Mouse (Mus musculus) ES-Bruce4 (cell line): ENCODE data around the gene Ewsr1.

Source experiments
- CTCF ChIP-seq: IDR thresholded peaks from one replicate; pipeline ENCODE4 v1.8.1; 2011; ENCODE audit warnings: low read depth, low read length
- EP300 ChIP-seq: IDR thresholded peaks from 2 replicates; pipeline ENCODE4 v1.6.1; 2011; ENCODE audit warnings: low read depth, low read length; ENCODE audit not compliant: insufficient read depth
- POLR2A ChIP-seq: IDR thresholded peaks from one replicate; pipeline ENCODE4 v1.8.1; 2011; ENCODE audit warnings: low read length; ENCODE audit not compliant: insufficient read depth

DNA sequence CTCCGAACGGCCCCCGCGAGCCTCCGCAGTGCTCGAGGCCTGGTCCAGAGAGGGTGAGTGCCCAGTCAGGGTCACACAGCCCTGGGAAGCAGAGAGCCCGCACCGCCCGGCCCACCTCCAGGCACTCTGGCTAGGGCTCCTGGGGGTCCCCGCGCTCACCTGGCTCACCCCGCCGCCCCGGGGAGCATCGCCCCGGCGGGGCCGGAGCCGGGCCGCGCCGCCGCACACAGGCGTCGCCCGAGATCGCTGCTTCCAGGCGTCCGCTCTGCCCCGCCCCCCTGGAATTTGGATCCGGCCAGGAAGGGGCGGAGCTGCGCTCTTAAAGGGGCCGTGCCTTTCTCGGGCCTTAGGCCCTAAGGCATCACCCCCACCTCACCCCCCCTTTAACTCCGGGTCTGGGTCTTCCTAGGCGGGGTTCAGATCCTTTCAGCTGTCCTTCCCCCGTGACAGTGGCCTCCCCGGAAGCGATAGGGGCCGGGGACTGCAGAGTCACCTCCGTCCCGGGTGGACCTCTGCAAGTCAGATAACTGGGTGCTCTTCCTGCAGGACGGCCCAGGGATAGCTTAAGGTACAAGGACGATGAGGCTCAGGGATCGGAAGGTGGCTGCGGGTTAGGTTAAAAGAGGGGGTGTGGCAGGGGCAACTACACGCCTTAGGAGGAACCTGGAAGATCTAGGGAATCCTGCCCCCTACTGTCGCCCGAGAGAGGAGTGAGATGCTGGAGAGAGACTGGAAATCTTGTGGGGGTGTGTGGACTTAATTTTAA lies 33.8 kb downstream of the Ewsr1 start, which contains the start of gene Gas2l1:
- TF ChIP-seq CTCF (peak; percentile 72), POLR2A (no peak), EP300 (no peak)
